Mouse (Mus musculus) intestine, embryonic 14.5 days (tissue): ENCODE measurements around the gene Adarb2. TPM values are rescaled to one million over a fixed set of nuclear protein-coding genes. Genes with fewer than 3 reads are reported as not detected.

Experiments
- ATAC-seq: fragments of 200-750 bp; cut with Nextera tagmentation; replicated peaks from 2 replicates; pipeline ENCODE4 v1.8.0; 2017; ENCODE audit warnings: low read depth, moderate number of reproducible peaks, moderate TSS enrichment, moderate library complexity; ENCODE audit not compliant: low FRiP score, low TSS enrichment
- DNase-seq: peaks from one replicate; pipeline ENCODE4 v3.0.0-alpha.2; 2018; ENCODE audit warnings: low spot score
- H3K27ac ChIP-seq: fragments of 300-500 bp; sonication (generic); 2 replicates; pipeline ENCODE4 v1.5.1; 2014; ENCODE audit warnings: low read depth, mild to moderate bottlenecking, control low read depth
- H3K27me3 ChIP-seq: fragments of 300-500 bp; sonication (generic); replicated peaks from 2 replicates; pipeline ENCODE4 v1.6.1; 2014; ENCODE audit warnings: low read length, control low read depth; ENCODE audit not compliant: control insufficient read depth, insufficient read depth
- H3K36me3 ChIP-seq: fragments of 300-500 bp; sonication (generic); 2 replicates; pipeline ENCODE4 v1.6.1; 2014; ENCODE audit warnings: low read length, control low read depth; ENCODE audit not compliant: control insufficient read depth, insufficient read depth
- H3K4me1 ChIP-seq: fragments of 300-500 bp; sonication (generic); replicated peaks from 2 replicates; pipeline ENCODE4 v1.6.1; 2014; ENCODE audit warnings: low read length, control low read depth, mixed read lengths; ENCODE audit not compliant: control insufficient read depth, insufficient read depth
- H3K4me2 ChIP-seq: fragments of 300-500 bp; sonication (generic); 2 replicates; pipeline ENCODE4 v1.6.1; 2014; ENCODE audit warnings: low read length
- H3K4me3 ChIP-seq: fragments of 300-500 bp; sonication (generic); 2 replicates; pipeline ENCODE4 v1.5.1; 2014; ENCODE audit warnings: low read depth, low read length, control low read depth, mixed read lengths
- H3K9ac ChIP-seq: fragments of 300-500 bp; sonication (generic); 2 replicates; pipeline ENCODE4 v1.6.1; 2014; ENCODE audit warnings: mild to moderate bottlenecking, low read length
- H3K9me3 ChIP-seq: fragments of 300-500 bp; sonication (generic); 2 replicates; pipeline ENCODE4 v1.6.1; 2016; ENCODE audit warnings: low read length, control low read depth; ENCODE audit not compliant: control insufficient read depth
- WGBS: fragments of 180-500 bp; shearing (Covaris S2); extraction: QIAGEN DNeasy Blood & Tissue Kit; methylation state at CpG from one replicate; pipeline ENCODE4 v1.1.7; 2014; 5-methylcytosine and 5-hydroxymethylcytosine counted together
- polyA plus RNA-seq: library from polyadenylated mRNA; unstranded; fragments of >200 nt; fragmentation: Nextera tagmentation; extraction: Ambion mirVana; gene quantifications from 2 replicates; pipeline ENCODE4 v1.2.1, GENCODE M21; 2014

Adarb2 gene
- polyA plus RNA-seq, 1 experiment from 2014 or later: 1.7 TPM

DNA sequence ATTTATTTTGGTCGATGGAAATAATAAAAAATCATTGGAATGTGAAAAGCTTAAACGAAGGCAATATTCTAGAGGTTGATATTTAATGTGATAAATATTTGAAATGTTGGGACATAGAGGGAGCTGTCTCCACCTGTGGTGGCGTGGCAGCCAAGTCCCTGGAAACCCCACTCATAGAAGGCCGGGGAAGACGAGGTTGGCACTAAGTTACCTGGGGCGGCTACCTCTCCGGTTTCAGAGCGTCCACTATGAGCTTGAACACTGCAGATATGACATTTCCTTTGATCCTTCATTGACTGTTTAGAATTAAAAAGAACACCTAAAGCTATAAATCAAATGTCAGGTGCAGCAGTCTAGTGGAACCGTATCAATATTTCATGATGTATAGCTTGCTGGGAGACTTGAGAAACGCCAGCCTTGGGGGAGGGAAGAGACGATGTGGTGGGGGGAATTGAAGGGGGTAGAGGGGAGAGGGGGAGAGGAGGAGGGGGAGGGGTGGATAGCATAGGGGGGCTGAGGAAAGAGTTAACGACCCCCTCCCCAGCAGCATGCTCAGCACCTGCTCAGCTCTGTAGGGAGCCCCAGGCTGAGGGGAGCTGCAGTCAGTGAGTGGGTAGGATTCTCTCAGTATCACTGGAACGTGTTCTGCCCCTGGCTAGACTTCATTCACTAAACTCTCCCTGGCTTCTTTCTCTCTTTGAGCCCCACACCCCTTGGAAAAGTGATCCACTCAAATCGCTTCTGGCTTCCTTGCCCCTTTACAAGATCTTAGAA lies 410.1 kb downstream of the Adarb2 start:
- 66% methylated on average over 14 of the region's 14 CpGs for whole genome bisulfite sequencing
- H3K9me3 ChIP-seq: no peaks in the 10 kb centered on the region

DNA sequence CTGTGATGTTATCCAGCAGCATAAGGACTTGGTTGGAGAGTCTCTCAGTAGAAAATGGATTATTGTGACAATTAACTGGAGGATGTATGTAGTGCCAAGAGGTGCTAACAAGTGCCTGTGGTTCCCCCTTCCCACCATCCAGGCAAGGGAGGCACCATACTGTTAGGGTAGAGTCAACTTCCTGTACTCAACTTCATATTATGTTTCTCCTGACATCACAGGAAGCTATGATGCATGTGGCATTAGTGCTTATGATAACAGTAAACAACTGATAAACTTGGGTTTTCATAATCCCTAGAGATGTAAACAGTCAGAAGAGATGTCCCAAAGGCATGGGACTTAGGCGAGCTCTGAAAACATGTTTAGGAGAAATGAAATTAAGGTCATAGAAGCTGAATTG lies 414.0 kb downstream of the Adarb2 start:
- no peak for ATAC-seq
- no peaks in the 10 kb centered on the region for H3K9me3 ChIP-seq
- no peaks in the 10 kb centered on the region for H3K4me1 ChIP-seq
- no peaks in the 10 kb centered on the region for H3K36me3 ChIP-seq
- no peak overlapping the region for H3K4me3 ChIP-seq
- H3K4me2 ChIP-seq: no peak overlapping the region
- 90% methylated on average over 1 of the region's 1 CpGs for WGBS
- H3K27me3 ChIP-seq: no peaks in the 10 kb centered on the region
- no peak for DNase-seq
- H3K9ac ChIP-seq: no peak overlapping the region
- H3K27ac ChIP-seq: no peak overlapping the region

More for the DNA sequence above, 410.1 kb downstream of the Adarb2 start:
- H3K4me3 ChIP-seq: no peak overlapping the region
- no peaks in the 10 kb centered on the region for H3K4me1 ChIP-seq
- DNase-seq (no peak), ATAC-seq (no peak)
- H3K9ac ChIP-seq: no peak overlapping the region
- no peak overlapping the region for H3K4me2 ChIP-seq
- no peak overlapping the region for H3K27ac ChIP-seq
- H3K36me3 ChIP-seq: no peaks in the 10 kb centered on the region
- H3K27me3 ChIP-seq: no peaks in the 10 kb centered on the region

DNA sequence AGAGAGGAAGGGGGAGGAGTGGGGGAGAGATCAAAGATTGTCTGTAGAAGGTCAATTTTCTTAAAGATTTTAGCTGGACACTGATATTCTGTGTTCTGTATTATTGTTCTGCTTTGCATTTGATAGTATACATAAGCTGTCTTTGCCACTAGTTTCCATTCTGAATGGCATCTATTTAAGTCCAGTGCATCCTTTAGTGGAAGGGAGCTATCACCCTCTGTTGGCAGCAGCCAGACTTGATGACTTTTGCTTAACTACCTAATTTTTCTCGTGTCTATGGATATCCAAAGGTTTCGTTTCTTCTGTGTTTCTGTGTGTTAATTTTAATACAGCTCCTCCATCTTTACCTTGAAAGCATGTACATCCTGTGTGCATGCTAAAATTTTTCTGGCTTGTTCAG lies 419.6 kb downstream of the Adarb2 start:
- Histone ChIP-seq H3K27me3 (no peaks in the 10 kb centered on the region), H3K27ac (no peak overlapping the region), H3K4me3 (no peak overlapping the region), H3K4me1 (no peaks in the 10 kb centered on the region), H3K36me3 (no peaks in the 10 kb centered on the region), H3K9me3 (no peaks in the 10 kb centered on the region), H3K9ac (no peak overlapping the region), H3K4me2 (no peak overlapping the region)
- DNase-seq: no peak
- ATAC-seq: no peak
- 87% methylated on average over 2 of the region's 2 CpGs for WGBS

DNA sequence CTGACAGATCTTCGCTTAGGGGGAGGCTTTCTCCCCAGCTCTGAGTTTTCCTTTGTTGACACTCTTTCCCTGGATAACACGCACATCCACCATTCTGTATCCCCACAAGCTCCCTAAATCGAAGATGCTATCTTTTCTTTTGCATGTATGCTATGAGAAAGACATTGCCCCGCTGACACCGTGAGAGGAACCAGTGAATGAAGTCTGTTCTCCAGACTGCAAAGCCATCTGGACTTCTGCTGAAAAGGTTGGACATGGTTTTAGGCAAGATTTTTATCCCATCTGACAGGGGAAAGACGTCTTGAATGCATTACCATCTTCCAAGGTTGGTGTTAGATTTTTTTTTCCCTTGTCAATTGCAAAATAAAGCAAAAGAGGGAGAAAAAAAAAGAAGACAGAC lies 426.9 kb downstream of the Adarb2 start:
- no peak overlapping the region for H3K9ac ChIP-seq
- ATAC-seq: no peak
- 80% methylated on average over 6 of the region's 6 CpGs for WGBS
- no peaks in the 10 kb centered on the region for H3K36me3 ChIP-seq
- no peaks in the 10 kb centered on the region for H3K4me1 ChIP-seq
- H3K9me3 ChIP-seq: no peaks in the 10 kb centered on the region
- no peak overlapping the region for H3K4me3 ChIP-seq
- H3K27ac ChIP-seq: no peak overlapping the region
- DNase-seq: no peak
- no peak overlapping the region for H3K4me2 ChIP-seq
- H3K27me3 ChIP-seq: no peaks in the 10 kb centered on the region

DNA sequence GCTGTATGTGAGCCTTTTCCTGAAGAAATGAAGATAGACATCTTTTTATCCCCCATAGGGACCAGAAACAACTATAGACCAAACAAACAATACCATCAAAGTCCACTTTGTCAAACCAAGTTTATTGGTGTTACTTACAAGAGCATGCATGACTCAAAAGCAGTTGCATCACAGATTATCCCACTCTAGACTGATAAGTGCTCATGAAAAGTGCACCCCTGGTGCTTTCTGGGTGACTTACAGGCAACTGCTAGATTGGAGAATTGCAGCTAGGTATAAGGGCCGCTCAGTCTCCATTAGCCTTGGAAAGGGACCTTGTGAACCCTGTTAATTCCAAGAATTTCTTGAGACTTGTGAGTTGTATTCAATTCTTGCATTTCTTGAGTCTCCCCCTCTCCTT lies 429.0 kb downstream of the Adarb2 start:
- no peak overlapping the region for H3K4me2 ChIP-seq
- no peaks in the 10 kb centered on the region for H3K9me3 ChIP-seq
- H3K27me3 ChIP-seq: no peaks in the 10 kb centered on the region
- 79% methylated on average over 1 of the region's 1 CpGs for WGBS
- no peaks in the 10 kb centered on the region for H3K36me3 ChIP-seq
- no peak overlapping the region for H3K9ac ChIP-seq
- no peaks in the 10 kb centered on the region for H3K4me1 ChIP-seq
- ATAC-seq: no peak
- DNase-seq: no peak
- no peak overlapping the region for H3K4me3 ChIP-seq
- H3K27ac ChIP-seq: no peak overlapping the region

DNA sequence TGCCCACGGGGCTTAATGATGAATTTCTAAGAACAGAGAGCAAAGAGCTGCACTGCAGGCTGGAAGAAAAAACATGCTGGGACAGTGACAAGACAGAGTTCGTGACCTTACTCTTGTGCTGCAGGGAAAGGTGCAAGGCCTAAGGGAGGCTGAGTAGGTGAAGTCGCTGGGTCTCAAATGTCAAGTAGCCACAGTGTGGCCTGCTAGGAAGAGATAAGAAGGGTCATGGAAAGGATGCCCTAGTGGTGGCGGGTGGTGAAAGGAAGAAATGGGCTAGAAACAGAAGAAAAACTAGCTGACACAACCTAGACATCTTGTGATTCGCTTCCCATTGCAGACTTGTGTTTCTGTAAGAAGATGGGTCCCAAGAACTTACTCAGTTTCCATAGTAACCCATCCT lies 429.4 kb downstream of the Adarb2 start:
- no peak overlapping the region for H3K9ac ChIP-seq
- H3K27me3 ChIP-seq: no peaks in the 10 kb centered on the region
- no peak overlapping the region for H3K4me2 ChIP-seq
- 65% methylated on average over 5 of the region's 5 CpGs for WGBS
- H3K4me1 ChIP-seq: no peaks in the 10 kb centered on the region
- no peak overlapping the region for H3K27ac ChIP-seq
- H3K4me3 ChIP-seq: no peak overlapping the region
- no peaks in the 10 kb centered on the region for H3K36me3 ChIP-seq
- no peak for ATAC-seq
- H3K9me3 ChIP-seq: no peaks in the 10 kb centered on the region
- DNase-seq: no peak

DNA sequence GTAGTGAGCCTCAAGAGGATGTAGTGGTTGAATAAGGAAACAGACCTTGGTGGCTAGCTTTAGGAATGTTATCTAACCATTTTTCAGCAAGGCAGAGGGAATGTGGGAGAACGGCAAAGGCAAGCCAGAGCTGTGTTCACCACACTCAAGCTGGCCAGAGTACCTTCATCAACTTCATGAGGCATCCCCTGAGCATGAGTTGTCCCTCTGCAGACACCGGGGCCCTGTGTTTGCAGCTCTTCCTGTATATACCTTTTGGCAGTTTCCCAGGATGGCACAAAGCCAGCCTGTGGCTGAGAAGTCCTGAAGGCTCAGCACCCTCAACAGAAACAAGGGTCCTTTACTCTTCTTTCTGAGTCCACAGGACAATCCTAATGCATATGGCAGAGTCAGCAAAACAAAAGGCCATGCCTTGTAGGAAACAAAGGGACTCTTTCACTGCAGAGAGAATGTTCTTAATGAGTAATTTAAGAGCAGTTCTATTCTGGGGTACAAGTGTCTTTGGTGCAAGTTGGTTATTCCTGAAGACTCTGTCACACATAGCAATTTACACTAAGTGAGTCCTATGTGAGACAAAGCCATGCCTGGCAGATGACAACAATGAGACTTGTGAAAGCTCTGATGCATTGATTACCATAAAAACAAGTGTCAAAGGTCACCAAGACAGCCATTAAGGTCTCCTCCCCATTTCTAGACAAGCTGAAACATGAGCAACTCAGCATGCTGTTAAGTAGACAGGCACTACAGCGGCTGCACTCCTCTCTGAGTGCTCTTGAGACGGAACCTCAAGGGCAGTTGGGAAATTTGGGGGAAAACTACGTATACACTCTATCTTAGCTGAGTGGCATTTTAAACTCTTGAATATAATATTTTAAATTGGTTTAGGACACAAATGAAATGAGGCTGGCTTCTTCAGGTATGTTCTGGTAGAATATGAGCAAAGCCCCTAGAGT lies 431.0 kb downstream of the Adarb2 start:
- H3K4me2 ChIP-seq: no peak overlapping the region
- 72% methylated on average over 5 of the region's 5 CpGs for WGBS
- DNase-seq (no peak), ATAC-seq (no peak)
- H3K4me3 ChIP-seq: no peak overlapping the region
- no peaks in the 10 kb centered on the region for H3K27me3 ChIP-seq
- no peak overlapping the region for H3K27ac ChIP-seq
- no peaks in the 10 kb centered on the region for H3K9me3 ChIP-seq
- H3K9ac ChIP-seq: no peak overlapping the region
- H3K36me3 ChIP-seq: no peaks in the 10 kb centered on the region
- H3K4me1 ChIP-seq: no peaks in the 10 kb centered on the region

DNA sequence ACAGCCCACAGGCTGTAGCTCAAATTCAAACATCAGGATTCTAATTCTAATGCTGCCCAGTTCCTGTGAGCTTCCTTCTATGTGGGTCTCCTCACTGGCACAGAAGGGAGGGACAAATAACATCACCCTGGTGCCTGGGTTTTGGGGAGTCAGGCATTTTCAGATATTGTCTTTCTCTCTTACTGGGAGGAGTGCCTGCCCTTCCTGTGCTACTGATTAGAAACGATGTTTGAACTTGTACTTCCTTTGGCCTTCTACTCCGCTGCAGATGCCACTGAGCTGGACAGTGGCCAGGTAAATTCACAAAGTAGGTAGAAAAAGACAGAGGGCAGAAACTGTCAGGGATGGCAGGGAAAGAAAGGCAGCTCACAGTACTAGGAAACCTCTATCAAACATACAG lies 439.4 kb downstream of the Adarb2 start:
- H3K27ac ChIP-seq: no peak overlapping the region
- no peak for ATAC-seq

More for the DNA sequence above, 439.4 kb downstream of the Adarb2 start:
- Histone ChIP-seq H3K4me1 (no peaks in the 10 kb centered on the region), H3K27me3 (no peaks in the 10 kb centered on the region), H3K36me3 (no peaks in the 10 kb centered on the region), H3K9me3 (no peaks in the 10 kb centered on the region), H3K4me3 (no peak overlapping the region), H3K9ac (no peak overlapping the region), H3K4me2 (no peak overlapping the region)
- DNase-seq: no peak
- 63% methylated on average over 2 of the region's 2 CpGs for WGBS
